16 mouse cellular contexts compared by ENCODE assay signal in genomic region chr7:99320524-99320923, GRCm38 (mm10). TPM values are rescaled to one million over a fixed set of nuclear protein-coding genes. Genes with fewer than 3 reads are reported as not detected.
DNase-seq lines count a peak whose midpoint lies in the region; ATAC-seq and TF ChIP-seq lines count a peak whose summit lies in the region.
"Had no signal": no experiment of that assay in that cellular context is flagged by ENCODE, and none has a peak within 500 bp of the region (broad histone marks: within the 10 kb centered on the region; RNA-seq: fewer than 3 reads in every experiment).

No protein-coding gene starts in this region.

- WGBS in lung, embryonic 16.5 days: 48% methylated on average over 14 of the region's 14 CpGs
- 49% methylated on average over 14 of the region's 14 CpGs for WGBS in lung, postnatal 0 days
- 27% methylated on average over 14 of the region's 14 CpGs for WGBS in midbrain, embryonic 15.5 days

- no peaks in the 10 kb centered on the region for H3K9me3 ChIP-seq in lung, embryonic 16.5 days (ENCODE audit: control insufficient read depth, low read length)
- no peaks in the 10 kb centered on the region for H3K9me3 ChIP-seq in lung, postnatal 0 days (ENCODE audit: low read length)
- H3K9me3 ChIP-seq in midbrain, embryonic 15.5 days: no peaks in the 10 kb centered on the region
- H3K9me3 ChIP-seq: liver, embryonic 13.5 days had no signal

- ATAC-seq in lung, embryonic 16.5 days (ENCODE audit: low read depth): no peak
- ATAC-seq in lung, postnatal 0 days: no peak
- ATAC-seq in midbrain, embryonic 15.5 days (replicated peaks): no peak
- ATAC-seq in cerebellum, adult (ENCODE audit: insufficient number of reproducible peaks, low FRiP score, low TSS enrichment): no peak
- ATAC-seq: CD4-positive, CD25-positive, alpha-beta regulatory T cell, adult 4 months had no signal

- no peak for TF ChIP-seq POLR2A in embryonic fibroblast, embryonic 13.5 days (IDR thresholded peaks at IDR 0.05; ENCODE audit: low read depth, low read length)

- peaks cover 31% of the 10 kb centered on the region for H3K4me1 ChIP-seq in lung, embryonic 16.5 days (replicated peaks; ENCODE audit: control insufficient read depth, insufficient read depth, low read length)
- peaks cover 6% of the 10 kb centered on the region for H3K4me1 ChIP-seq in lung, postnatal 0 days (ENCODE audit: insufficient read depth, low read depth, low read length)
- H3K4me1 ChIP-seq in embryonic fibroblast, embryonic 13.5 days (ENCODE audit: control insufficient read depth, insufficient read depth, low read length): peaks cover 23% of the 10 kb centered on the region
- H3K4me1 ChIP-seq in midbrain, embryonic 15.5 days: peaks cover 25% of the 10 kb centered on the region
- H3K4me1 ChIP-seq: liver, embryonic 13.5 days had no signal

- H3K36me3 ChIP-seq in lung, embryonic 16.5 days (ENCODE audit: control insufficient read depth, insufficient read depth, low read length): no peaks in the 10 kb centered on the region
- H3K36me3 ChIP-seq in lung, postnatal 0 days (ENCODE audit: insufficient read depth, low read length): no peaks in the 10 kb centered on the region
- H3K36me3 ChIP-seq in midbrain, embryonic 15.5 days (replicated peaks): peaks cover 33% of the 10 kb centered on the region; the same call in 1 of the 2 replicates
- H3K36me3 ChIP-seq: liver, embryonic 13.5 days had no signal

- H3K4me2 ChIP-seq in lung, embryonic 16.5 days (ENCODE audit: low read depth, low read length): no peak overlapping the region
- no peak overlapping the region for H3K4me2 ChIP-seq in lung, postnatal 0 days (replicated peaks; ENCODE audit: low read depth, low read length)
- no peak overlapping the region for H3K4me2 ChIP-seq in midbrain, embryonic 15.5 days
- H3K4me2 ChIP-seq: liver, embryonic 13.5 days had no signal

- no peak for DNase-seq in lung, postnatal 0 days (ENCODE audit: low spot score)
- peak; percentile 63 for DNase-seq in adrenal gland, postnatal 10 days
- no peak for DNase-seq in urinary bladder, adult 18-20 months (ENCODE audit: low spot score in 2 of 2)
- no peak for DNase-seq in gastrocnemius, postnatal 25 days
- DNase-seq: cerebellum, adult 2 months; kidney, adult 11 months; liver, embryonic 13.5 days; lung, postnatal 36 days; thymus, postnatal 4 days had no signal

- H3K27ac ChIP-seq in lung, embryonic 16.5 days (ENCODE audit: low read length): no peak overlapping the region
- H3K27ac ChIP-seq in lung, postnatal 0 days (ENCODE audit: low read length): no peak overlapping the region
- H3K27ac ChIP-seq in embryonic fibroblast, embryonic 13.5 days (ENCODE audit: insufficient read depth, low read length): peak overlapping the region; percentile 29; the same call in 1 of the 2 replicates
- H3K27ac ChIP-seq in midbrain, embryonic 15.5 days: peak overlapping the region; percentile 13; the same call in 1 of the 2 replicates
- H3K27ac ChIP-seq: liver, embryonic 13.5 days; stomach, postnatal 0 days had no signal

- H3K9ac ChIP-seq in lung, embryonic 16.5 days (ENCODE audit: low read length): peak overlapping the region; percentile 4; the same call in 1 of the 2 replicates
- H3K9ac ChIP-seq in lung, postnatal 0 days (replicated peaks; ENCODE audit: low read depth): no peak overlapping the region
- no peak overlapping the region for H3K9ac ChIP-seq in midbrain, embryonic 15.5 days
- H3K9ac ChIP-seq: liver, embryonic 13.5 days had no signal

- H3K4me3 ChIP-seq in lung, embryonic 16.5 days (ENCODE audit: low read length): no peak overlapping the region
- H3K4me3 ChIP-seq in lung, postnatal 0 days (ENCODE audit: low read depth, low read length): no peak overlapping the region
- no peak overlapping the region for H3K4me3 ChIP-seq in embryonic fibroblast, embryonic 13.5 days (ENCODE audit: insufficient read depth, low read length)
- no peak overlapping the region for H3K4me3 ChIP-seq in midbrain, embryonic 15.5 days
- H3K4me3 ChIP-seq: liver, embryonic 13.5 days had no signal

- TF ChIP-seq EP300 in lung, postnatal 0 days (IDR thresholded peaks at IDR 0.05): no peak

- no peak for TF ChIP-seq CTCF in lung, postnatal 0 days (IDR thresholded peaks at IDR 0.05)
- no peak for TF ChIP-seq CTCF in embryonic fibroblast, embryonic 13.5 days (IDR thresholded peaks at IDR 0.05; ENCODE audit: borderline replicate concordance, insufficient read depth, low read length)

- no peaks in the 10 kb centered on the region for H3K27me3 ChIP-seq in lung, embryonic 16.5 days (ENCODE audit: control insufficient read depth, insufficient read depth, low read depth, low read length)
- no peaks in the 10 kb centered on the region for H3K27me3 ChIP-seq in lung, postnatal 0 days (replicated peaks; ENCODE audit: insufficient read depth, low read length)
- H3K27me3 ChIP-seq in midbrain, embryonic 15.5 days (replicated peaks): no peaks in the 10 kb centered on the region

RNA-seq across cellular contexts. Expression of gene Serpinh1, which starts 32.5 kb away (rescaled TPM):
- 1,678 and 1,766 TPM in 2 replicates for polyA plus RNA-seq in lung, embryonic 16.5 days (2015; fragmentation: Nextera tagmentation; extraction: Ambion mirVana)
- 579 and 666 TPM in 2 replicates for polyA plus RNA-seq in lung, postnatal 0 days (2015; fragmentation: Nextera tagmentation; extraction: Ambion mirVana)
- 100 to 1,000 TPM; 331 to 363 TPM for total RNA-seq in adrenal gland, postnatal 10 days (2021)
- polyA plus RNA-seq in embryonic fibroblast, embryonic 13.5 days (2011; ENCODE audit: insufficient read length, low read depth, missing spikeins): 2,134 and 2,700 TPM in 2 replicates
- 235 and 259 TPM in 2 replicates for polyA plus RNA-seq in midbrain, embryonic 15.5 days (2015; fragmentation: Nextera tagmentation; extraction: Ambion mirVana)
- 100 to 1,000 TPM; 123 to 166 TPM for total RNA-seq in gastrocnemius, postnatal 25 days (2021)

RNA-seq across cellular contexts. Expression of gene Map6, which starts 53.3 kb away (rescaled TPM):
- polyA plus RNA-seq in lung, embryonic 16.5 days (2015; fragmentation: Nextera tagmentation; extraction: Ambion mirVana): 3.0 and 3.2 TPM in 2 replicates
- 29.6 and 35.9 TPM in 2 replicates for polyA plus RNA-seq in lung, postnatal 0 days (2015; fragmentation: Nextera tagmentation; extraction: Ambion mirVana)
- 10 to 100 TPM; 10.4 to 15.6 TPM for total RNA-seq in adrenal gland, postnatal 10 days (2021)
- polyA plus RNA-seq in embryonic fibroblast, embryonic 13.5 days (2011; ENCODE audit: insufficient read length, low read depth, missing spikeins): 52.9 and 77.8 TPM in 2 replicates
- 153 and 155 TPM in 2 replicates for polyA plus RNA-seq in midbrain, embryonic 15.5 days (2015; fragmentation: Nextera tagmentation; extraction: Ambion mirVana)
- 1 to 10 TPM; 3.1 to 3.4 TPM for total RNA-seq in gastrocnemius, postnatal 25 days (2021)
- total RNA-seq: granulocyte monocyte progenitor cell, adult 5-6 weeks had no signal

Comparison
In these comparisons a context has a peak if more than half of its experiments do, and no peak if none do; other contexts are left out.
1. H3K27ac ChIP-seq: peak in embryonic fibroblast, embryonic 13.5 days (single experiment) and midbrain, embryonic 15.5 days (single experiment); none in lung, embryonic 16.5 days (single experiment) and lung, postnatal 0 days (single experiment).